Mouse (Mus musculus) MEL (cell line): ENCODE results near the gene Stil.

Experiments
- CHD1 ChIP-seq: IDR thresholded peaks from 2 replicates; pipeline ENCODE4 v1.6.1; 2012; ENCODE audit warnings: low read depth, mild to moderate bottlenecking, inconsistent platforms, low read length, improper control_type of control experiment
- CHD2 ChIP-seq: IDR thresholded peaks from 2 replicates; pipeline ENCODE4 v1.6.1; 2011; ENCODE audit warnings: low read length, improper control_type of control experiment
- CTCF ChIP-seq, 3 experiments: IDR thresholded peaks in 2 of 3; conservative IDR thresholded peaks in 1 of 3; 2 replicates each; pipeline ENCODE4 v1.5.1; 2011 to 2012; ENCODE audit warnings: low read length in 3 of 3, low read depth in 2 of 3, mild to moderate bottlenecking in 2 of 3, improper control_type of control experiment in 1 of 3, inconsistent platforms in 1 of 3, mixed read lengths in 1 of 3, moderate library complexity in 1 of 3; ENCODE audit not compliant: control insufficient read depth in 1 of 3, insufficient read depth in 1 of 3, poor library complexity in 1 of 3, severe bottlenecking in 1 of 3
- E2F4 ChIP-seq: IDR thresholded peaks from 2 replicates; pipeline ENCODE4 v1.6.1; 2011; ENCODE audit warnings: low read depth, low read length, improper control_type of control experiment, borderline replicate concordance
- ETS1 ChIP-seq: IDR thresholded peaks from 2 replicates; pipeline ENCODE4 v1.6.1; 2012; ENCODE audit warnings: low read depth, mild to moderate bottlenecking, inconsistent platforms, low read length, improper control_type of control experiment, moderate library complexity
- MAFK ChIP-seq: IDR thresholded peaks from 2 replicates; pipeline ENCODE4 v1.6.1; 2011; ENCODE audit warnings: low read depth, mild to moderate bottlenecking, low read length, improper control_type of control experiment, borderline replicate concordance
- MAZ ChIP-seq: IDR thresholded peaks from 2 replicates; pipeline ENCODE4 v1.6.1; 2012; ENCODE audit warnings: low read depth, mild to moderate bottlenecking, inconsistent platforms, low read length, improper control_type of control experiment
- POLR2A ChIP-seq, 2 experiments: IDR thresholded peaks; 2 replicates each; pipeline ENCODE4 v1.6.1; 2011 to 2012; ENCODE audit warnings: low read length in 2 of 2, mild to moderate bottlenecking in 2 of 2, control low read depth in 1 of 2, improper control_type of control experiment in 1 of 2, low read depth in 1 of 2, moderate library complexity in 1 of 2; ENCODE audit not compliant: control insufficient read depth in 1 of 2, insufficient read depth in 1 of 2, poor library complexity in 1 of 2
- TAL1 ChIP-seq: IDR thresholded peaks from 2 replicates; pipeline ENCODE4 v1.6.1; 2012; ENCODE audit warnings: mild to moderate bottlenecking, inconsistent platforms, low read length, moderate library complexity, mixed read lengths
- TBP ChIP-seq: IDR thresholded peaks from 2 replicates; pipeline ENCODE4 v1.8.0; 2011; ENCODE audit warnings: low read depth, low read length, improper control_type of control experiment
- USF1 ChIP-seq: IDR thresholded peaks from 2 replicates; pipeline ENCODE4 v1.6.1; 2014; ENCODE audit warnings: low read depth, mild to moderate bottlenecking, inconsistent platforms, low read length, improper control_type of control experiment, moderate library complexity

GRCm38 (mm10) chr4:114958231-114958630, 41.7 kb upstream of the Stil start:
- TF ChIP-seq POLR2A (IDR thresholded peaks at IDR 0.05; ENCODE audit: control insufficient read depth in 1 of 2, insufficient read depth in 1 of 2, low read depth in 1 of 2, low read length in 2 of 2, poor library complexity in 1 of 2) (no peak), TAL1 (no peak), USF1 (no peak), E2F4 (no peak), MAFK (no peak), CTCF (IDR thresholded peaks at IDR 0.05 in 2 of 3, conservative IDR thresholded peaks at IDR 0.05 in 1 of 3; ENCODE audit: control insufficient read depth in 1 of 3, insufficient read depth in 1 of 3, low read depth in 2 of 3, low read length in 3 of 3, poor library complexity in 1 of 3, severe bottlenecking in 1 of 3) (no peak), TBP (no peak), MAZ (no peak), CHD2 (no peak), CHD1 (no peak), ETS1 (no peak)
